Mouse (Mus musculus) effector memory CD4-positive, alpha-beta T cell, adult 7 months (primary cell): ENCODE measurements around the gene Enoph1. TPM values are rescaled to one million over a fixed set of nuclear protein-coding genes. Genes with fewer than 3 reads are reported as not detected.

Experiments used
- polyA plus RNA-seq: library from polyadenylated mRNA; unstranded; fragments of 100-300 nt; shearing (Covaris generic); gene quantifications from one replicate; pipeline ENCODE4 v1.2.1, GENCODE M21; 2017

Gene Enoph1
- polyA plus RNA-seq: 16.0 TPM

DNA sequence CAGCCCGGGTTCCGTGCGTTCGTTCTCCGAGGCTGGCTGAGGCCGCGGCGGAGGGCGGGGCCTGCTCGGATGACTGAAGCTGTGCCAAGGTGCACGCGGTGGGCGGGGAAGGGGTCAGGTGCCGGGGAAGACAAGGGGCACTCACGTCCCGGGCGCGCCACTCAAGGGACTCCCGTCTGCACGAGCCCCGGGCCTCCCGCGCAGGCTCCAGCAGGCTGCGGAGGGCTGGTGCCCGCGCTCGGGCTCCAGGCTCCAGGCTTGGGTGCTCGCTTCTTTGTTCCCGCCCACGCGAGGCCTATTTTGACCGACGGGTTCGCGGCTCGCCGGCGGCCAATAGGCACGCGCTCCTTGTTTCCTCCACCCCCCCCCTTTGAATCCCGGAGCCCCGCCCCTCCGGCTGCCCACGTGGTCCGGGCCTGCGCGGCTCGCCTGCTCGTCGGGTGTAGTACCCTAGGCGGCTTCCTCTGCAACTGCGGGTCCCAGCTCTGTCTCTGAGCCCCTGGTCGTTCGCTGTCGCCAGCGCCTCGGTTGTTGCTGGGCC is at the start of gene Enoph1, which contains the start of gene Hnrnpdl:
Gene Enoph1 (plus strand): TSS at position 384 of the 541 bp plus-strand sequence.
Gene Hnrnpdl (minus strand): TSS at position 63 of the 541 bp plus-strand sequence.

Other genes starting within 250 kb of the Enoph1 start
- 0.82 TPM for gene Vamp9, start 133.7 kb upstream of the Enoph1 start, polyA plus RNA-seq
- gene Hnrnpd, start 61.0 kb upstream of the Enoph1 start, polyA plus RNA-seq: 384 TPM
- gene 4930524J08Rik, start 60.9 kb upstream of the Enoph1 start, polyA plus RNA-seq: not detected
- gene Hnrnpdl, start 321 bp upstream of the Enoph1 start, polyA plus RNA-seq: 168 TPM
- 0.40 TPM for gene Tmem150c, start 119.8 kb downstream of the Enoph1 start, polyA plus RNA-seq